In genomic region chr2:146838596-146839302, GRCm38 (mm10) we compare ENCODE assay signal across 11 mouse cellular contexts. TPM values are rescaled to one million over a fixed set of nuclear protein-coding genes. Genes with fewer than 3 reads are reported as not detected.
A peak's percentile ranks its signal among the peaks of the same experiment; 100 is the strongest.
DNase-seq lines count a peak whose midpoint lies in the region; ATAC-seq lines count a peak whose summit lies in the region.
"Had no signal": no experiment of that assay in that cellular context is flagged by ENCODE, and none has a peak within 500 bp of the region (broad histone marks: within the 10 kb centered on the region; RNA-seq: fewer than 3 reads in every experiment).

No protein-coding gene starts in this region.

- 0 out of 2 replicates have a peak overlapping the region, but pooled peaks have one; percentile 10 for H3K4me3 ChIP-seq in kidney, embryonic 15.5 days (replicated peaks)
- no peak overlapping the region for H3K4me3 ChIP-seq in kidney, embryonic 14.5 days (ENCODE audit: low read length)
- H3K4me3 ChIP-seq in embryonic facial prominence, embryonic 14.5 days (ENCODE audit: low read depth, low read length): 0 out of 2 replicates have a peak overlapping the region, but pooled peaks have one; percentile 15
- peak overlapping the region; percentile 12 for H3K4me3 ChIP-seq in limb, embryonic 12.5 days (replicated peaks)
- H3K4me3 ChIP-seq: myocyte had no signal

- 1% methylated on average over 30 of the region's 30 CpGs for WGBS in kidney, embryonic 15.5 days
- 2% methylated on average over 30 of the region's 30 CpGs for WGBS in kidney, embryonic 14.5 days
- WGBS in embryonic facial prominence, embryonic 14.5 days: 1% methylated on average over 25 of the region's 30 CpGs
- WGBS in limb, embryonic 12.5 days: under 1% methylated on average over 30 of the region's 30 CpGs

- no peak overlapping the region for H3K4me2 ChIP-seq in kidney, embryonic 15.5 days
- no peak overlapping the region for H3K4me2 ChIP-seq in kidney, embryonic 14.5 days (replicated peaks; ENCODE audit: low read depth, low read length)
- H3K4me2 ChIP-seq in embryonic facial prominence, embryonic 14.5 days (ENCODE audit: low read depth, low read length): no peak overlapping the region
- peak overlapping the region; percentile 40; the same call in 1 of the 2 replicates for H3K4me2 ChIP-seq in limb, embryonic 12.5 days
- H3K4me2 ChIP-seq: liver, embryonic 11.5 days had no signal

- H3K36me3 ChIP-seq in kidney, embryonic 15.5 days: no peaks in the 10 kb centered on the region
- H3K36me3 ChIP-seq in kidney, embryonic 14.5 days (ENCODE audit: control insufficient read depth, insufficient read depth, low read length): no peaks in the 10 kb centered on the region
- no peaks in the 10 kb centered on the region for H3K36me3 ChIP-seq in embryonic facial prominence, embryonic 14.5 days (ENCODE audit: control insufficient read depth, insufficient read depth, low read length)
- H3K36me3 ChIP-seq in limb, embryonic 12.5 days: no peaks in the 10 kb centered on the region

- peaks cover 24% of the 10 kb centered on the region for H3K4me1 ChIP-seq in kidney, embryonic 15.5 days
- peaks cover 10% of the 10 kb centered on the region; the same call in 1 of the 2 replicates for H3K4me1 ChIP-seq in kidney, embryonic 14.5 days (ENCODE audit: control insufficient read depth, insufficient read depth, low read length)
- peaks cover 7% of the 10 kb centered on the region for H3K4me1 ChIP-seq in embryonic facial prominence, embryonic 14.5 days (ENCODE audit: control insufficient read depth, insufficient read depth, low read length)
- H3K4me1 ChIP-seq in limb, embryonic 12.5 days (replicated peaks): peaks cover 18% of the 10 kb centered on the region

- peaks cover 94% of the 10 kb centered on the region for H3K27me3 ChIP-seq in kidney, embryonic 15.5 days
- H3K27me3 ChIP-seq in kidney, embryonic 14.5 days (ENCODE audit: control insufficient read depth, insufficient read depth, low read length): peaks cover 86% of the 10 kb centered on the region
- H3K27me3 ChIP-seq in embryonic facial prominence, embryonic 14.5 days (replicated peaks; ENCODE audit: control insufficient read depth, insufficient read depth, low read length): peaks cover 93% of the 10 kb centered on the region
- peaks cover 81% of the 10 kb centered on the region for H3K27me3 ChIP-seq in limb, embryonic 12.5 days

- no peak overlapping the region for H3K9ac ChIP-seq in kidney, embryonic 15.5 days
- H3K9ac ChIP-seq in kidney, embryonic 14.5 days (ENCODE audit: low read depth, low read length): no peak overlapping the region
- no peak overlapping the region for H3K9ac ChIP-seq in embryonic facial prominence, embryonic 14.5 days (ENCODE audit: low read depth, low read length)
- 0 out of 2 replicates have a peak overlapping the region, but pooled peaks have one; percentile 4 for H3K9ac ChIP-seq in limb, embryonic 12.5 days (replicated peaks)

- no peak; the same call in 1 of the 2 replicates for ATAC-seq in kidney, embryonic 15.5 days (replicated peaks; ENCODE audit: low FRiP score)
- no peak for ATAC-seq in kidney, embryonic 14.5 days (ENCODE audit: low FRiP score, low TSS enrichment)
- ATAC-seq in embryonic facial prominence, embryonic 14.5 days (ENCODE audit: low read depth): no peak
- no peak for ATAC-seq in limb, embryonic 12.5 days (ENCODE audit: insufficient number of reproducible peaks, insufficient read depth, low FRiP score, low TSS enrichment, low read depth)
- ATAC-seq: intestine, postnatal 0 days had no signal

- H3K9me3 ChIP-seq in kidney, embryonic 15.5 days (replicated peaks): no peaks in the 10 kb centered on the region
- H3K9me3 ChIP-seq in kidney, embryonic 14.5 days (ENCODE audit: control insufficient read depth, low read length): no peaks in the 10 kb centered on the region
- H3K9me3 ChIP-seq in embryonic facial prominence, embryonic 14.5 days (ENCODE audit: control insufficient read depth, low read length): no peaks in the 10 kb centered on the region
- no peaks in the 10 kb centered on the region for H3K9me3 ChIP-seq in limb, embryonic 12.5 days

- H3K27ac ChIP-seq in kidney, embryonic 15.5 days: no peak overlapping the region
- no peak overlapping the region for H3K27ac ChIP-seq in kidney, embryonic 14.5 days (ENCODE audit: low read depth, low read length)
- H3K27ac ChIP-seq in embryonic facial prominence, embryonic 14.5 days (replicated peaks; ENCODE audit: low read depth, low read length): no peak overlapping the region
- H3K27ac ChIP-seq in limb, embryonic 12.5 days: no peak overlapping the region

- no peak for DNase-seq in embryonic facial prominence, embryonic 14.5 days (ENCODE audit: low spot score)
- DNase-seq in retina, embryonic 14.5 days (ENCODE audit: low spot score): peak; percentile 54
- DNase-seq in cerebellum, adult 18-20 months: no peak
- no peak for DNase-seq in lung, postnatal 4 days
- no peak for DNase-seq in frontal cortex, postnatal 36 days (ENCODE audit: low spot score in 2 of 2)

RNA-seq across cellular contexts. Expression of gene Kiz, which starts 16.9 kb away (rescaled TPM):
- 31.1 and 33.5 TPM in 2 replicates for polyA plus RNA-seq in kidney, embryonic 15.5 days (2015; fragmentation: Nextera tagmentation; extraction: Ambion mirVana)
- 27.9 and 35.7 TPM in 2 replicates for polyA plus RNA-seq in kidney, embryonic 14.5 days (2014; fragmentation: Nextera tagmentation; extraction: Ambion mirVana)
- 27.6 and 31.2 TPM in 2 replicates for polyA plus RNA-seq in embryonic facial prominence, embryonic 14.5 days (2014; fragmentation: Nextera tagmentation; extraction: Ambion mirVana)
- polyA plus RNA-seq in limb, embryonic 12.5 days (2016; fragmentation: Nextera tagmentation; extraction: Ambion mirVana): 33.9 and 35.5 TPM in 2 replicates
